Mouse (Mus musculus): ENCODE data around the gene Fgr. TPM values are rescaled to one million over a fixed set of nuclear protein-coding genes. Genes with fewer than 3 reads are reported as not detected.

Fgr gene
- polyA plus RNA-seq, 1 experiment from 2014 or later: 0.10 TPM

DNA sequence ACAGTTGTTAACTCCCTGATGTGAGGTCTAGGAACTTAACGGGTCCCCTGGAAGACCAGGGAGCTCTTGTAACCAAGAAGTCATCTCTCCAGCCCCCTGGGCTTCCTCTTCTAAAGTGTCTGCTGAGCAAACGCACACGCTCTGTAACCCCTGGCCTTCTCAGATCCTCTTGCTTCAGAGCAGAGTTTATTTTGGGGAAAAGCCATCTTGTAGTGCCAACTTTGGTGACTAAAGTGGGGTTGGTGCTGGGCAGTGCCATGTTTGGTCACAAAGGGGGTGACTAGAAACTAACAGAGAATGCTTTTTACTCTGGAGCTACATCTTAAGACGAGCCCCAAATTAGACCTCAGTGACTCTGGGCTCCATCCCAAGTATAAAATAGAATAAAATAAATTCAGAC is 29.1 kb upstream of the Fgr start:
- no peak for ATAC-seq (ENCODE audit: insufficient number of reproducible peaks, insufficient read depth, low FRiP score, low TSS enrichment, low read depth)
- Histone ChIP-seq H3K4me2 (no peak overlapping the region), H3K27ac (no peak overlapping the region)

GRCm38 (mm10) chr4:132945261-132946046 is 28.4 kb upstream of the Fgr start:
- Histone ChIP-seq H3K4me3 (peak overlapping the region; percentile 20; the same call in 1 of the 2 replicates), H3K4me1 (peaks cover 28% of the 10 kb centered on the region), H3K27ac (peak overlapping the region; percentile 82), H3K4me2 (peak overlapping the region; percentile 56), H3K36me3 (no peaks in the 10 kb centered on the region), H3K27me3 (no peaks in the 10 kb centered on the region), H3K9ac (peak overlapping the region; percentile 63), H3K9me3 (no peaks in the 10 kb centered on the region)
- peak; percentile 63 for ATAC-seq (ENCODE audit: insufficient number of reproducible peaks, insufficient read depth, low FRiP score, low TSS enrichment, low read depth)
- WGBS: 5% methylated on average over 15 of the region's 15 CpGs

More for the DNA sequence above, 29.1 kb upstream of the Fgr start:
- WGBS: 79% methylated on average over 4 of the region's 4 CpGs
- H3K36me3 ChIP-seq: no peaks in the 10 kb centered on the region
- peaks cover 21% of the 10 kb centered on the region for H3K4me1 ChIP-seq
- H3K4me3 ChIP-seq: no peak overlapping the region
- H3K9me3 ChIP-seq: no peaks in the 10 kb centered on the region
- 0 out of 2 replicates have a peak overlapping the region, but pooled peaks have one; percentile 63 for H3K9ac ChIP-seq
- H3K27me3 ChIP-seq: 0 out of 2 replicates have a peak, but pooled peaks cover 3% of the 10 kb centered on the region

DNA sequence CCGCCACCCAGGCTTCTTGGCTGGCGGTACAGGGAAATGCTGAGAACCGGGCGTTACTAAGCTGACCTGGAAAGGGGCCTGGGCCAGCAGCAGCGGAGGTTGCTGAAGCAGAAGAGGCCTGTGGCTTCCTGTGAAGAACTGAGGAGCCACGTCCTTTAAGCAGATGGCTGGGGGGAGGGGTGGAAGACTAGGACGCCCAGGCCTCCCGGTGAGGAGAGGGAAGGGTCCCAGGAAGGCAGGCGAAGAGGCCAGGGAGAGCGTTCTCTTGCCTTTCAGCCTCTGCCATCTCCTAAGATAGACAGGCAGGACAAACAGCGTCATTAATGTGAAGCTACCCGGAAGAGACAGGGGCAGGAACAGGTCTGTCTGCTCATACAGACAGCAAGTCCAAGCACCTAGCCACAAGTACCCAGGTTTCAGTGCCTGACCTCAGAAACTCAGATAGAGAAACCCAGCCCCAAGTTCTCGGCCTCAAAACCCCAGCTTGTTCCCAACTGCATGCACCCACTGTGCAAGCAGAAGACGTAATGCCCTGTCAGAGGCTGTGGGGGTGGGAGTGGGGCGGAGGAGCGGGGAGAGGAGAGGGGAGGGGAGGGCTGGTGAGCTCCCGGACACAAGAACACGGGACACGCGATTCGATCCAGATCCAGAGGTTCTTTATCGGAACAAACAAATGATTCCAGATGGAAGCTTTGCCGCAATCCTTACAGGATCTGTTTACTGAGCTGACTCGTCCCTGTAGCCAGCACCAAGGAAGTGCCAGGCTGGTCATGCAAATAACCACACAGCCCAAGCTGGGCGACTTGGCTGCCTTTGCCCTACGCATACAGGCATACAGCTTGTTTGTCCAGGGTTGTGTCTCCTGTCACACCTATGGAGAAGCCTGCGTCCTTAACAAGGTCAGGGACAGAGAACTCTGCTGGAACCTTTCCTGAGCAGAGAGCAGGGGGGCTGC is 27.6 kb upstream of the Fgr start:
- Histone ChIP-seq H3K4me2 (peak overlapping the region; percentile 56), H3K27ac (peak overlapping the region; percentile 82), H3K4me3 (peak overlapping the region; percentile 20; the same call in 1 of the 2 replicates), H3K9me3 (no peaks in the 10 kb centered on the region), H3K4me1 (peaks cover 33% of the 10 kb centered on the region), H3K27me3 (no peaks in the 10 kb centered on the region), H3K9ac (peak overlapping the region; percentile 63), H3K36me3 (no peaks in the 10 kb centered on the region)
- 13% methylated on average over 27 of the region's 27 CpGs for WGBS
- 0 out of 2 replicates have a peak, but pooled peaks have one; percentile 18 for ATAC-seq (ENCODE audit: insufficient number of reproducible peaks, insufficient read depth, low FRiP score, low TSS enrichment, low read depth)

- 20% methylated on average over 24 of the region's 24 CpGs for WGBS
- H3K4me2 ChIP-seq: peak overlapping the region; percentile 46
- H3K9me3 ChIP-seq: no peaks in the 10 kb centered on the region
- ATAC-seq (ENCODE audit: insufficient number of reproducible peaks, insufficient read depth, low FRiP score, low TSS enrichment, low read depth): no peak
- H3K4me3 ChIP-seq: peak overlapping the region; percentile 28
- no peaks in the 10 kb centered on the region for H3K36me3 ChIP-seq
- H3K27me3 ChIP-seq: no peaks in the 10 kb centered on the region
- H3K27ac ChIP-seq: no peak overlapping the region
- H3K9ac ChIP-seq: peak overlapping the region; percentile 40; the same call in 1 of the 2 replicates
- peaks cover 33% of the 10 kb centered on the region for H3K4me1 ChIP-seq
These were observed 23.9 kb upstream of the Fgr start for GRCm38 (mm10) chr4:132949882-132950532.

GRCm38 (mm10) chr4:132950999-132951398 is 22.9 kb upstream of the Fgr start:
- Histone ChIP-seq H3K9ac (no peak overlapping the region), H3K9me3 (no peaks in the 10 kb centered on the region), H3K4me1 (peaks cover 24% of the 10 kb centered on the region), H3K27ac (no peak overlapping the region), H3K4me3 (no peak overlapping the region), H3K36me3 (no peaks in the 10 kb centered on the region), H3K27me3 (no peaks in the 10 kb centered on the region), H3K4me2 (no peak overlapping the region)
- no peak for ATAC-seq (ENCODE audit: insufficient number of reproducible peaks, insufficient read depth, low FRiP score, low TSS enrichment, low read depth)
- 45% methylated on average over 2 of the region's 2 CpGs for WGBS

DNA sequence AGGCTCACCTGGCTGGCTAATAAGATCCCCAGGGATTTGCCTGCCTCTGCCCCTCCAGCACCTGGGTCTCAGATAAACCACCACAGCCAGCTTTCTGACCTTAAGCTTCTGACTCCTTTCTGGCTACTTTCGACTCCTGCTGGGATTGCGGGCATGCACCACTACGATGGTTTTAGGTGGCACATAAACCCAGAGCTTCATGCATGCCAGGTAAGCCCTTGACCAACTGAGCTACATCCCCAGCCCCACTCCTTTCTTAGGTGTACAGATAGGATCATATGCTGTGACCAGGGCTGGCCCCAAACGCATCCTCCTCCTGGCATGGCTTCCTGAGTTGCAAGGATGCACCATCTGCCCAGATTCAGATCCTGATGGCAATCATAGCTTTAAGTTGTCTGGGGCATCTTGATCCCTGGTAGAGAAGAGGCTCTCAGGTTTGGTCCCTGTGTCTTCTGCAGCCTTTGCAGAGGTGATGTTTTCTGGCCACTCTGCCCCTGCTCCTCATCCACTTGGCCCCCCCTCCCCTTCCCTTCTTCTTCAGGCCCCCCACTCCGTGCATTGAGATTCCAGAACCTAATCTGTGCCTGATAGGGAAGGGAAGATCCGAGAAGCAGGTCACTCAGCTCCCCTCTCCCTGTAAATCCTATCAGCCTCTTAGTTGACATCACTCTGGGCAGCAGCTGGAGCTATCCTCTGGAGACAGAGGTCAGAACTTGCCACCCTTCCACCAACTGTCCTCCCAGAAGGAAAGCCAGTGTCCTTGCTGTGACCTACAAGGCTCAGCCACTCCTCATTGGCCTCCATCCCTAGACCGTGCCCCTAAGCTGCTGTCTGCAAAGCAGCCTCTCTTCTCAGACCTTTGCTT is 19.1 kb upstream of the Fgr start:
- no peak overlapping the region for H3K4me2 ChIP-seq
- no peak overlapping the region for H3K27ac ChIP-seq
- H3K27me3 ChIP-seq: no peaks in the 10 kb centered on the region
- H3K4me1 ChIP-seq: peaks cover 26% of the 10 kb centered on the region
- no peak overlapping the region for H3K9ac ChIP-seq
- WGBS: 60% methylated on average over 7 of the region's 7 CpGs
- ATAC-seq (ENCODE audit: insufficient number of reproducible peaks, insufficient read depth, low FRiP score, low TSS enrichment, low read depth): no peak
- no peak overlapping the region for H3K4me3 ChIP-seq
- H3K36me3 ChIP-seq: no peaks in the 10 kb centered on the region
- no peaks in the 10 kb centered on the region for H3K9me3 ChIP-seq

DNA sequence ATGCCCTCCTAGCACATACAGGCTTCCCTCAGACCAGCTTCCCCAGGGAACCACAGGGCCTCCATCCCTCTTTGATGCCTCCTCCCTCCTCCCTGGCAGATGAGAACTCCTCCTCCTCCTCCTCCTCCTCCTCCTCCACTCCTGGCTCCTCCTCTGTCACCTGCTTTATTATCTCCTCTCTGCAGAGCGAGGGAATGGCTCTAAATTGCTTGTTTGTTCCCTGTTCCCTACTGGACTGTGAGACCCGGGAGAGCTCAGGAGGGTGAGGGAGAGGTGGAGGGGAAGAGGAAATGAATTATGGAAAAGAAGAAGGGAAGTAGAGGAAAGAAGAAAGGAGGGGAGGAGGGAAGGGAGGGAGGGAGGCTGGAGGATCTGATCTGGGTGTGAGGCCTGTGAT is 18.5 kb upstream of the Fgr start:
- ATAC-seq (ENCODE audit: insufficient number of reproducible peaks, insufficient read depth, low FRiP score, low TSS enrichment, low read depth): no peak
- Histone ChIP-seq H3K4me2 (no peak overlapping the region), H3K9ac (no peak overlapping the region), H3K4me1 (peaks cover 26% of the 10 kb centered on the region), H3K27ac (no peak overlapping the region), H3K4me3 (no peak overlapping the region), H3K36me3 (no peaks in the 10 kb centered on the region), H3K27me3 (no peaks in the 10 kb centered on the region), H3K9me3 (no peaks in the 10 kb centered on the region)
- 43% methylated on average over 2 of the region's 2 CpGs for WGBS

DNA sequence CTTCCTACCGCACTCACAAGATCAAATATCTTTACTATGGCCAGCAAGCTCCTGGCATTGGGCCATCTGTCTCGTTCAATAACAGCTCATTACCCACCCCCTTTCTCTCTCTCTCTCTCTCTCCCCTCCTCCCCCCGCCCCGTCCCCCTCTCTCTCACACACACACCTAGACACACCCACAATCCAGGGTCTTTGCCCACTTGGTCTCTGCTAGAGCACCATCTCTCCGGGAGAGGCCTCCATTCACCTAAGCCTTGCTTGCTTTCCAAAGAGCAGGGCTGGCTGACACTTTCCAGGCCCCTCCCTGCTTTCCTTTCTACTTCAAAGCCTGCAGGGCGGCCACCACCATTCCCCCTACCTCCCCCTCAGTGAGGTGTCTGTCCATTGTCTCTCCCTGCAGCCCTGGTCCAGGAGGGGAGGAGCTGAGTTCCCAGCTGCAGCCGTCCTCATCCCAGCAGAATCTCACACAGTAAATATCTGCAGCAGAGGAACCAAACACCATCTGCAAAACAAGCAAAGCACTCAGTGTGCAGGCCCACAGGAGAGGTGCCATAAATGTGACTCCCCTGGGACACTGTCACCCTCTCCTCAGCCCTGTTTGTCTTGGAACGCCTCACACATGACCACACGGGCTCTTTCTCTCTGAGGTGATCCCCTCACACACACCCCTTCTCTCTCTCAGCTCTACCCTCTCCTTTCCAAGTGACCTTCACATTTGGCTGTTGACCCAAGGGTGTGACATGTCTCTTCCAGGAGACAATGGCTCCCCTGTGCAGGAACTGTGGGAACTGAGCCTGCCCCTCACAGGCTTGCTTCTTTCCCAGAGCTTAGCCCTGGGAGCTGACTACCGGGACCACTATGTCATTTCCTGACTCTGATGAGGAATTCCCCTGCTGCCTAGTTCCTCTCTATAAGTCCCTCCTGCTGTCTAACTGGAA is 14.9 kb upstream of the Fgr start:
- no peaks in the 10 kb centered on the region for H3K27me3 ChIP-seq
- no peaks in the 10 kb centered on the region for H3K36me3 ChIP-seq
- peak overlapping the region; percentile 14; the same call in 1 of the 2 replicates for H3K4me2 ChIP-seq
- no peak overlapping the region for H3K9ac ChIP-seq
- peaks cover 28% of the 10 kb centered on the region for H3K4me1 ChIP-seq
- WGBS: 8% methylated on average over 10 of the region's 10 CpGs
- no peaks in the 10 kb centered on the region for H3K9me3 ChIP-seq
- H3K4me3 ChIP-seq: no peak overlapping the region
- peak overlapping the region; percentile 80 for H3K27ac ChIP-seq
- no peak for ATAC-seq (ENCODE audit: insufficient number of reproducible peaks, insufficient read depth, low FRiP score, low TSS enrichment, low read depth)

- no peak overlapping the region for H3K4me2 ChIP-seq
These were observed 14.2 kb upstream of the Fgr start for GRCm38 (mm10) chr4:132959679-132960045.

GRCm38 (mm10) chr4:132960313-132960712 is 13.6 kb upstream of the Fgr start:
- Histone ChIP-seq H3K4me1 (peaks cover 28% of the 10 kb centered on the region), H3K4me3 (no peak overlapping the region), H3K9me3 (no peaks in the 10 kb centered on the region), H3K27me3 (no peaks in the 10 kb centered on the region), H3K36me3 (no peaks in the 10 kb centered on the region), H3K27ac (peak overlapping the region; percentile 80; the same call in 1 of the 2 replicates), H3K9ac (no peak overlapping the region), H3K4me2 (no peak overlapping the region)
- WGBS: 58% methylated on average over 5 of the region's 5 CpGs
- ATAC-seq (ENCODE audit: insufficient number of reproducible peaks, insufficient read depth, low FRiP score, low TSS enrichment, low read depth): no peak

More at GRCm38 (mm10) chr4:132959679-132960045, 14.2 kb upstream of the Fgr start:
- Histone ChIP-seq H3K4me1 (peaks cover 28% of the 10 kb centered on the region), H3K9ac (no peak overlapping the region), H3K36me3 (no peaks in the 10 kb centered on the region), H3K9me3 (no peaks in the 10 kb centered on the region), H3K27me3 (no peaks in the 10 kb centered on the region), H3K27ac (peak overlapping the region; percentile 80), H3K4me3 (no peak overlapping the region)
- ATAC-seq (ENCODE audit: insufficient number of reproducible peaks, insufficient read depth, low FRiP score, low TSS enrichment, low read depth): no peak
- WGBS: 39% methylated on average over 3 of the region's 3 CpGs
